8 mouse cellular contexts compared by ENCODE assay signal in genomic region chr7:45538163-45539041, GRCm38 (mm10). TPM values are rescaled to one million over a fixed set of nuclear protein-coding genes. Genes with fewer than 3 reads are reported as not detected.
DNase-seq lines count a peak whose midpoint lies in the region; ATAC-seq lines count a peak whose summit lies in the region.

No protein-coding gene starts in this region.

- H3K4me1 ChIP-seq in intestine, embryonic 14.5 days (replicated peaks; ENCODE audit: control insufficient read depth, insufficient read depth, low read length), result no peaks in the 10 kb centered on the region; the same call in 1 of the 2 replicates

- peak; percentile 87 for DNase-seq in Muller cell, postnatal 12 days (ENCODE audit: inconsistent ontology term)
- peak; percentile 67 for DNase-seq in cerebellum, adult 8-10 months
- DNase-seq in forelimb bud, embryonic 11.5 days (ENCODE audit: low read depth, low spot score), result peak; percentile 52
- DNase-seq in intestine, embryonic 14.5 days (ENCODE audit: low spot score), result peak; percentile 82
- peak; percentile 63 to 82 for DNase-seq in left cerebral cortex, postnatal 25 days (ENCODE audit: low spot score in 2 of 2)
- DNase-seq in right cerebral cortex, postnatal 36 days (ENCODE audit: low spot score in 2 of 2), result peak; percentile 53 to 57

- H3K9ac ChIP-seq in intestine, embryonic 14.5 days (ENCODE audit: low read length), result peak overlapping the region; percentile 51

- peak overlapping the region; percentile 50 for H3K4me3 ChIP-seq in intestine, embryonic 14.5 days (ENCODE audit: low read depth, low read length)

- peak; percentile 82 for ATAC-seq in intestine, embryonic 14.5 days (replicated peaks; ENCODE audit: low FRiP score, low TSS enrichment, low read depth)
- ATAC-seq in megakaryocyte, adult 5-6 weeks (ENCODE audit: poor library complexity, severe bottlenecking), result 0 out of 2 replicates have a peak, but pooled peaks have one; percentile 18
- no peak for ATAC-seq in activated CD4-positive, CD25-positive, alpha-beta regulatory T cell, adult 4 months

- H3K9me3 ChIP-seq in intestine, embryonic 14.5 days (ENCODE audit: control insufficient read depth, low read length), result no peaks in the 10 kb centered on the region

- peak overlapping the region; percentile 86 for H3K4me2 ChIP-seq in intestine, embryonic 14.5 days (ENCODE audit: low read length)

- H3K27me3 ChIP-seq in intestine, embryonic 14.5 days (replicated peaks; ENCODE audit: control insufficient read depth, insufficient read depth, low read length), result no peaks in the 10 kb centered on the region

- H3K36me3 ChIP-seq in intestine, embryonic 14.5 days (ENCODE audit: control insufficient read depth, insufficient read depth, low read length), result no peaks in the 10 kb centered on the region

- intact Hi-C loops in left cerebral cortex, postnatal 25 days (cut with DNase I), result no loop called here

- no peak overlapping the region for H3K27ac ChIP-seq in intestine, embryonic 14.5 days (ENCODE audit: low read depth)

- WGBS in intestine, embryonic 14.5 days, result 6% methylated on average over 28 of the region's 29 CpGs

RNA-seq across cellular contexts. Expression of gene Plekha4, which starts 12.3 kb away (rescaled TPM):
- polyA plus RNA-seq in intestine, embryonic 14.5 days (2014; fragmentation: Nextera tagmentation; extraction: Ambion mirVana), result 0.97 and 1.5 TPM in 2 replicates
- total RNA-seq in left cerebral cortex, postnatal 25 days (2021), result 1 to 10 TPM; 1.2 to 2.7 TPM
- total RNA-seq in megakaryocyte, adult 5-6 weeks (2015), result not detected in 2 replicates
- 0.24 TPM in 1 of 2 replicates, not detected in the other for total RNA-seq in megakaryocyte, adult 5-6 weeks (2017)
- under 1 TPM in 1 of 2 experiments, not detected in 1; 0.79 TPM for polyA plus RNA-seq in activated CD4-positive, CD25-positive, alpha-beta regulatory T cell, adult 4 months (2017; shearing (Covaris generic))

RNA-seq across cellular contexts. Expression of gene Ppp1r15a, which starts 12.3 kb away (rescaled TPM):
- polyA plus RNA-seq in intestine, embryonic 14.5 days (2014; fragmentation: Nextera tagmentation; extraction: Ambion mirVana), result 14.7 and 15.0 TPM in 2 replicates
- total RNA-seq in left cerebral cortex, postnatal 25 days (2021), result 10 to 100 TPM; 22.0 to 22.2 TPM
- 29.2 and 39.1 TPM in 2 replicates for total RNA-seq in megakaryocyte, adult 5-6 weeks (2015)
- 50.0 and 64.7 TPM in 2 replicates for total RNA-seq in megakaryocyte, adult 5-6 weeks (2017)
- 10 to 100 TPM; 27.5 to 33.4 TPM for polyA plus RNA-seq in activated CD4-positive, CD25-positive, alpha-beta regulatory T cell, adult 4 months (2017; shearing (Covaris generic))

RNA-seq across cellular contexts. Expression of gene Hsd17b14, which starts 16.3 kb away (rescaled TPM):
- 2.3 and 2.5 TPM in 2 replicates for polyA plus RNA-seq in intestine, embryonic 14.5 days (2014; fragmentation: Nextera tagmentation; extraction: Ambion mirVana)
- total RNA-seq in left cerebral cortex, postnatal 25 days (2021), result under 1 TPM in 1 of 2 experiments, not detected in 1; 0.25 TPM
- 0.25 TPM in 1 of 2 replicates, not detected in the other for total RNA-seq in megakaryocyte, adult 5-6 weeks (2015)
- not detected in 2 replicates for total RNA-seq in megakaryocyte, adult 5-6 weeks (2017)
- polyA plus RNA-seq in activated CD4-positive, CD25-positive, alpha-beta regulatory T cell, adult 4 months (2017; shearing (Covaris generic)), result not detected

RNA-seq across cellular contexts. Expression of gene Nucb1, which starts 28.2 kb away (rescaled TPM):
- 192 and 204 TPM in 2 replicates for polyA plus RNA-seq in intestine, embryonic 14.5 days (2014; fragmentation: Nextera tagmentation; extraction: Ambion mirVana)
- total RNA-seq in left cerebral cortex, postnatal 25 days (2021), result 100 to 1,000 TPM; 103 to 105 TPM
- total RNA-seq in megakaryocyte, adult 5-6 weeks (2015), result 54.9 and 59.1 TPM in 2 replicates
- total RNA-seq in megakaryocyte, adult 5-6 weeks (2017), result 178 and 199 TPM in 2 replicates
- polyA plus RNA-seq in activated CD4-positive, CD25-positive, alpha-beta regulatory T cell, adult 4 months (2017; shearing (Covaris generic)), result 100 to 1,000 TPM; 103 to 130 TPM

RNA-seq across cellular contexts. Expression of gene Bcat2, which starts 31.6 kb away (rescaled TPM):
- polyA plus RNA-seq in intestine, embryonic 14.5 days (2014; fragmentation: Nextera tagmentation; extraction: Ambion mirVana), result 56.7 and 60.1 TPM in 2 replicates
- 10 to 100 TPM; 23.0 to 23.6 TPM for total RNA-seq in left cerebral cortex, postnatal 25 days (2021)
- total RNA-seq in megakaryocyte, adult 5-6 weeks (2015), result 24.6 and 26.6 TPM in 2 replicates
- total RNA-seq in megakaryocyte, adult 5-6 weeks (2017), result 16.7 and 24.1 TPM in 2 replicates
- polyA plus RNA-seq in activated CD4-positive, CD25-positive, alpha-beta regulatory T cell, adult 4 months (2017; shearing (Covaris generic)), result 10 to 100 TPM; 40.9 to 56.9 TPM
